Mouse (Mus musculus) CD4-positive helper T cell, adult 2 months (primary cell): ENCODE measurements at regions not wholly inside any gene's neighbourhood (a gene's known extent, or its start where the extent isn't known, plus 50 kb on each side); places are given as distances from the start of the nearest gene placed in this dataset.
"Not testable (repeated sequence)": the region's sequence is repeated elsewhere in the genome, so short reads cannot be mapped to it uniquely, and the experiment has no call there.

Experiments
- DNase-seq: peaks from one replicate; pipeline ENCODE4 v3.0.0-alpha.2; 2012; ENCODE audit warnings: low read depth, missing footprints, low spot score

DNA sequence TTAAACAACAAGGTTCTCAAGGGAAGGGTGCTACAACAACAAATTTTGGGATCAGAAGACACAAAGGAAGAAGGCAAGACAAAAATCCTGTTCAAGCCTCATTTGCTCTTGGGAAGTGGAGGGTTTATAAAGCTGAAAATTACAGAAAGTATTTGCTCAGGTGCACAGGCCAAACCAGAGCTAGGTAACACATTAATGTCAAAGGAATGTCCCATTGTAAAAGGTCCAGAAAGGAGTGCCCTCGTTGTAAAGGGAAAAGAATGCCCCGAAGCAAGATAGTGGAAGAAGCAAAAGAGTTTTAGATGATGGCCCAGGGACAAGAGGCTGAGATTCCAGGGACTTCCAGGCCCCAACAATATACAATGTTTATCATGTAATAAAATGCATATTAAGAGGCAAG is 317.3 kb downstream of the Car8 start:
- no peak for DNase-seq

DNA sequence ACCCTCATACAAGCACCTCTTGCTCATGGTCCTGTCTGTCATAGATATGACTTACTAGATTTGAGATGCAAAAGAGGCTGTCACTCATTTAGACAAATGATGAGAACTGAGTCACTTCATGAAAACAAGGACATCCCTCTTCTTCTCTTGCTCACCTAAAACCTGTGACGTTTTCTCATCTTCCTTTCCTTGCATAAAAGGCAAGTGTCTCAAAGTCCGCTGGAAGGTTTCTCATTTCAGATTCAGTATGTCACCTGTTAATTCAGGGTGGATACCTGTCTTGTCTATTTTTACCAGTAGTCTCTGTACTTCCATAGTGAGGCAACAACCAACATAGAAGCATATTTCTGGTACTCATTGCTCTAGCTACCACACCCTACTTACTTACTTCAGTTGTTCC is 325.6 kb downstream of the Car8 start:
- DNase-seq: peak; percentile 7

DNA sequence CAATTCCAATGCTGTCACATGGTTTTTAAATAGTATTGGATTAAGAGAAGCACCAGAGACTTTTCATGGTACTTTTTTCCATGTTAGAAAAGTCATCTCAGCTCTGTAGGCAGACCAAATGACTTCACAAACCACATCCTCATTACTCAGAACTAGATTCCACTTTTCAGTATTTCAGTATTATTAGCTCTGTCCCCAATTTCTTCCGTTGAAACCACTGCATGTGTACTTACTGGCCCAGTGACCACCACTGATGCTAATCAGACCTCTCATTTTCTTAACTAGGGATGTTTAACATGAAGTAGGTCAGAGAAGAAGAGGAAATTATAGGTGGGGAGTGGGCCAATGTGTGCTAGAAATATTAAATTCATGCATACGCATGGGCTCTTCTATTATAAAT is 326.2 kb downstream of the Car8 start:
- DNase-seq: peak; percentile 26

DNA sequence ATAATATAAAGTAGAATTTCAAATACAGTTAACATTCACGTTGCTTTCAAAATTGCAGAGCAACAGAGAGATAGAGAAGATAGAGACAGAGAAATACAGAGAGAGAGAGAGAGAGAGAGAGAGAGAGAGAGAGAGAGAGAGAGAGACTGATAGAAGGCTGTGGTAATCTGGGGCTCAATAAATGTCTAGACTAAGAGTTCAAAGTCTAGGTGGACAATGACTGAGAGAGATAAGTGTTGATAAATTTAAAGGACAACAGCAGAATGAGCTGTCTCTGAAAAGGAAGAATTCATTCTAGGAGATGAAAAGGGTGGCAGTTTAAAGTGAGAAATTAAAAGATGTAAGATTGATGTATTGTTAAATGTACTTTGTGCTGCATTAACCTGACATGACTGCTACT is 335.7 kb downstream of the Car8 start:
- no peak for DNase-seq

DNA sequence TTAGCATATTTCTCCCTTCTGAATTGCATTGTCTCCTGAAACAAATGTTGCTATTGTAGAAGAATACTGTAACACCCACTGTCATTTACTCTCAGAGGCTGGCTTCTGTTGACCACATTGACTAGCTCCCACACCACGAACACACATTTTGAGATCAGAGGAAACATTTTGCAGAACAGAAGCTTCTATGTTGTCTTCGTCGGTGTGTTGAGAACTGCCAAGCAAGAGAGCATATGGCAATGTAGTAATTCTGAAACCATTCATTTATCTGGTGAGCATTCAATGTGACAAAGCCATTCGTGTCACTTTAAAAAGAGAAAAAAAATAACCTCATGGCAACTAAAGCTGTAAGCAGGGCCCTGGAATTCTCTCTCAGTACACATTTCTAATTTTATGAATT is 343.9 kb downstream of the Car8 start:
- no peak for DNase-seq

DNA sequence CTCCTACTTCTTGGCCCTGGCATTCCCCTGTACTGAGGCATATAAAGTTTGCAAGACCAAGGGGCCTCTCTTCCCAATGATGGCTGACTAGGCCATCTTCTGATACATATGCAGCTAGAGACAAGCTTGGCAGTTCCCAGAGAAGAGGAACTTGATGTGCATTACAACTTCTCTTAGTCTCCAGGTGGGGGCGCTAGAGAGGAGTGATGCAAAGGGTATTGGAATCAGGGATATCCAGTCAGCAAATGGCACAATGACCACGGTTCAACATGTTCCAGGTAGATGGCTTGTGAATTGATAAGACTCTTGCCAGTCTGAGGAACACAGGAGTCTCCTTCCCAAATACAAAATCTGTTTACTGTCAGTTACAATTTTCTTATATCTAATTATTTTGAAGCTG is 347.7 kb downstream of the Car8 start:
- DNase-seq: peak; percentile 9

DNA sequence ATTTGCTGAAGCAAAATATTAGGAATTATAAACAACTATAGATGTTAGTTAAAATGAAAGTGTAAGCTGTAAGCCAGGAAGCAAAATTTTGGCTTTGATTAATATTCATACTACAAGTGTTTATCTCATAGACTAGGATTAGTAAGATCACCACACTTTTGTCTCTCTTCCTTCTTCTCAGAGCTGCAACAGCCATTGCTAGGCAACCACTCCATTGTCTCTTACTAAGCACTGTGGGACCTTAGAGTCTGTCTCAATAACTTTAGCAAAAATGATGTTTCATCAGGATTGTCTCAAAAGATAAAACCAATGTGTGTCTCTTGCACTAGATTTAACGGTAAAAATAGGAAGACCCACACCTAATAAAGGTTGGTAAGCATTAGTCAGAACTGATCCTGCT is 384.3 kb downstream of the Car8 start:
- no peak for DNase-seq

DNA sequence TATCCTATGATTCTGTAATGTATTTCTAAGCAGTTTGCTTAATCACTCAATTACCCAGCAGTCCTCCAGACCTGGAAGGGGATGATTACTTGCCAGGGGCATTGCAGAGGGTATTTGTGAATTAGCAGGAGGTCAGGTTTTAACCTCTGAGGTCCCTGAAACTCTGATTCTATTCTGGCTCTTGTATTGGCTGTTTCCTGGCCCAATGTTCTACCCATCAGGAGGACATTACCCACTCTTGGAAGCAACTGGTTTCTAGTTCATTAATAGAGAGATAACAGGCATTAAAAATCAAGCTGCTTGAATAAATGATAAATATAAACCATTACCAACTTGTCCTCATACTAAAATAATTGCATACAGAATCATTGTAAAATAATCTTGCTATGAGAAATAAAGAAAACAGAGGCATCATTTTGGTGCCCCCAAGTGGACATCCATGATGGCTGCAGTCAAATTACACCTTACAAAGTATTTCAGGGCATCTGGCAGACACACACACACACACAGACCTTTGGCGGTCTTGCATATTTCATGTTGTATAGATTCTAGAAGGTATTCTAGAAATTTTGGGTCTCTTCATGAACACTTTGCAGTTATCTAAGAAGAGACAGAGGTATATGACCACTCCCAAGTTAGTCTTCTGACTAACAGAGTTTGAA is 385.6 kb downstream of the Car8 start:
- peak; percentile 50 for DNase-seq

DNA sequence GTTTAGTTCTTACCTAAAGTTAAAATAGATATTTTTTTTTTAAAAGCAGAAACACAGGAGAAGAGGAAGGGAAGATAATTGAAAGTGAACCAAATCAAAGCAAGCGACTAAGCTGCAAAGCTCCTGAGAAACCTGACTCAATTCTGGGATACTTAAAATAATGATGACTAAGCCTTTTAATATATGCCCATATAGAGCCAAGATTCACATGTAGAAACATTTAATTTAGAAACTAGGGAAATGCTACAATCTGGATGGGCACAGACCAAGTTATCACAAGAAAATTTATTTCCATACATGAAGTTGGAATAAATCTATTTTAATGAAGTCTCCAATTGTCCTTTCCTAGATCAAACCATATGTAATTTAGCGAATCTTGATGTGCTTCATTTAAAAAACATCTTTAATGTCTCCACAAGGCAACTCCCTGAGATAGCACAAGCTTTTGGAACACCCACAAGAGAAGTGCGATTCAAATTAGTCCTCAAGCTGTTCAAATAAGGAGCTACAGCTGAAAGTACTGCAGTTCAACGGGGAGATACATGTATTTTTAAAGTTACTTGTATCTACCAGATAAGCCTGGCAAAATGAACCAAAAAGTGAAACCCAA is 386.7 kb downstream of the Car8 start:
- no peak for DNase-seq

DNA sequence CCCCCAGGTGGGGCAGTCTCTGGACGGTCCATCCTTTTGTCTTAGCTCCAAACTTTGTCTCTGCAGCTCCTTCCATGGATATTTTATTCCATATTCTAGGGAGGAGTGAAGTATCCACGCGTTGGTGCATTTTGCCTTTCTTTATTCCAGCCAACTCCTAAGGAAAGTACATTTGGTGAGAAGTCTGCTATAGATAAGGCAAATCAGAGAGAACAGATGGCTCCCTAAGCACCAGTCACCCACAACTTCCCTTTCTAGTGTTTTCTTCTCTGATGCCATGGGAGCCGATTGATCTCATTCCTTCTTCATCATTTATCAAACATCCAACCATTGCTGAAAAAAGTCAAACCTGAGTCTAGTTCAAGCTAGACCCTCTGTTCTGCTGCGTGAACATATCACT is 391.4 kb downstream of the Car8 start:
- no peak for DNase-seq

DNA sequence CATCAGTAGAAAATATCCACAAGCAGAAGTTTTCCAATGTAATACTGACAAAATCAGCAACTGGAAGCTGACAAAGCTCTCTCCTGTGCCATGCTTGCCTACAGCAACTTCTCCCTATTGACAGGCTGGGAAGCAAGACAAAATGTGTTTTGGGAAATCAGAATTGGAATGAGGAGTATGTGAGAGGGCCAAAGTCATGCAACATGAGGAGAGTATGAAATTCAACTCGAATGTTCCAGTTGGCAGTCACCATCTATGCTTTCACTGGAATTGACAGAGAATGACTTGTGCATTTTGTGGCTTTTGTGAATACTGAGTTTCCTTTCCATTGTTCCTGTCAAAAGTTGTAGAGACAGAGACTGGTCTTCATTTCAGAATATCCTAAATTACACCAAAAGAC is 409.7 kb downstream of the Car8 start:
- DNase-seq: no peak

DNA sequence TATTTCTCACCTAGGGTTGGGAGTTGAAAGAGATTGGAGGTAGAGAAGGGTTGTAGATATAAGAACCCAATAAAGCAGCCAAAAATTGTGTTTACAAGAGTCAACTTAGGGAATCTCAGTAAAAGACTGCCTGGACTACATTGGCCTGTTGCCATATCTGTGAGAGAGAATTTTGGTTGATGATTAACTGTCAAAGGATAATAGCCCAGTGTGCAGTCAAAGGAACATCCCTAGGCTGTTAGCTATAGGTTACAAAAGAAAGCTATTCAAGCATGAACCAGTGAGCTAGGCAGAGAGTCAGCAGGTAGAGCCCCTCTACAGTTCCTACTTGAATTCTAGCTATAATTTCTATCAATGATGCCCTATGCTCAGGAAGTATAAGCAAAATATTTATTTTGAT is 419.0 kb downstream of the Car8 start:
- DNase-seq: no peak

DNA sequence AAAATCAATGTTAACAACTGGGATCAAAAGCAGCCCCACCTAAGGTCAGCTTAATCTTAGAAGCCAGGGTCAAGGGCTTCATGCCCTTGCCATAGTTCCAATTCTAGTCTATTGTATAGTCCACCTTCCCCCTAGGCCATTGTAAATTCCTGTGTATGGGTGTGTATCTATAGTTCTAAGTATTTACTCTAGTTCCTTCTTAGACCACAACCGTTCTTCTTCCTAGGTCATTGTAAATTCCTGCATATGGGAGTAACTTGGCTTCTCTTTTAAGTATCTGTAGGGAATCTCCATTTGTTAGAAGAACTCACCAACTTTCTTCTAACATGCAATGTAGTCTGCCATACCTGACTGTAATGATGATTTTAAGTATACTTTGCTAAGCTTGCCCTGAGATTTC is 461.1 kb downstream of the Car8 start:
- not testable (repeated sequence) for DNase-seq

DNA sequence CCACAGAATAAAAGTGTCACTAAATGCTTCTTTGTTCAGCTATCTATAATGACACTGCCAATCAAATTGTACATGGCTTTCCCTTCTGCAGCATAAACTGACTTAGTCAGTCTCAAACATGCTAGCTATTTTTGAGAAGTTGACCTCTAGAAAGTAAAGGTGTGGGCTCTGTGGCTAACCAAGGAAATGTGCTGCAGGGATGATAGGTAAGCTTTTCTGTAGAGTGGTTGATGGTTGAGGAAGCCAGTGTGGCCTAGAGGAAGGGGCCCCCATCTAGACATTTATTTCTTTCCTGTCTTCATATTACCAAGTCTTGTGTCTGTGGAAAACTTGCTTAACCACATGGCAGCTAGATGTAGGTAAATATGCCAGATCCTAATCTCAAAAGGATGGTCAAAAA is 483.4 kb downstream of the Car8 start:
- DNase-seq: peak; percentile 35

DNA sequence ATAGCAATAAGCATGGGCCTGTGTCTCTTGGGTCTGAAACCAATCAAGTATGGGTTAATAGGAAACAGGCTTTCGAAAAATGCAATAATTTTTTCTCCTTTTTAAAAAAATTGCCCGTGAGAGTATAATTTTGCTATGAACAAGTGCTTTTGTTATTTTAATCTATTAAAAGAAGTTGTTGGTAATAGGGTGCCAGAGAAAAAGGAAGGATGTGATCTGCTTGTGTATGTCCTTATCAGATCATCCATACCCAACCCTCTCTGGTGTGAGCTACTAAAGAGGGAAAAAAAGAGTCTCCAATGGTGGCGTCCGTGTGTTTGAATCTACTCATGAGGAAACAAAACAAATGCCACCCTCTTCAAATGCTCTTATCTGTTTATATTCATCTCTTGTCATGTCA is 484.9 kb downstream of the Car8 start:
- DNase-seq: no peak

DNA sequence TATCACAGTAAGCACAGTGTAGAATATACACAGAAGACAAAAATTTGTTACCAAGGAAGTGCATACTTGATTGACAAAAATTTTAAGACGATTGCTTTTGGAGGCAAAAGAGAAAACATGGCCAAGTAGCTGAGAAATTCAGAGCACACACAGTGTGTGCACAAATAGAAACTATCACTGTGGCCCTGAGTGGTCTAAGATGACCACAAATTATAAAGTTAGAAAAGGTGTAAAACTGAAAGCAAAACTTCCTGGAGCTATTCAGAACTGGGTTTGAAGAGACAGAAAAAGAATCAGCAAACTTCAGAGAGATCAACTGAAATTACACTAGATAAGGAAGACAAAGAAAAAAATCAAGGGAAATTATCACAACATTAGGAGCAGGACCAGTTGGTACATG is 487.6 kb downstream of the Car8 start:
- DNase-seq: no peak

DNA sequence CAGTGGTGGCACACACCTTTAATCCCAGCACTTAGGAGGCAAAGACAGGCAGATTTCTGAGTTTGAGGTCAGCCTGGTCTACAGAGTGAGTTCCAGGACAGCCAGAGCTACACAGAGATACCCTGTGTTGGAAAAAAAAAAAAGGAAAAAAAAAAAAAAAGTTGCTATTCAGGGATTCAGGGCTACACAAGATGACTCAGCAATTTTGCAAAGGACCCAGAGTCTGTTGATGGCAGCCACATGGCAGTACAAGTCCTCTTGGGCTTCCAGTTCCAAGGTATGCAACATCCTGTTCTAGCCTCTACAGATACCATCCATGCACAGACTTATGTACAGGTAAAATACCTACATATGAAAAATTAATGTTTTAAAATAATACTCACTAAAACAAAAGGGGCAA is 515.9 kb downstream of the Car8 start:
- DNase-seq: no peak

DNA sequence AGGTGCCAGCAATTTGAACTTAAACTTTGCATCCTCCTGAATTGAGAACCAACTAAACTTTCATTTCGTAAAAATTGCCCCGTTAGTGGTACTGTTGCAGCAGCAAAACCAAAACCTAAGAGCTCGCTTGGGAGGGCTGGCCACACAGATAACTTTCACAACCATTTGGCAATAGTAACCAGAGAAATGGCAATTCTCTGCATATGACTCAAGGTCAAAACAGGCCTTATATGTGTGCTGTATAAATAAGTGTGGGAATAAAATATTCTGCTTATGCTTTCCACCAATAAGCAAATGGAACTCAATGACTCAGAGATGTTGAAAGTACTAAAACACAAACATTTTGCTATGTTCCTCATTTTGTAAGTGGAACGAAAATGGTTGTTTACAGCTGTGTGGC is 550.3 kb downstream of the Car8 start:
- no peak for DNase-seq

DNA sequence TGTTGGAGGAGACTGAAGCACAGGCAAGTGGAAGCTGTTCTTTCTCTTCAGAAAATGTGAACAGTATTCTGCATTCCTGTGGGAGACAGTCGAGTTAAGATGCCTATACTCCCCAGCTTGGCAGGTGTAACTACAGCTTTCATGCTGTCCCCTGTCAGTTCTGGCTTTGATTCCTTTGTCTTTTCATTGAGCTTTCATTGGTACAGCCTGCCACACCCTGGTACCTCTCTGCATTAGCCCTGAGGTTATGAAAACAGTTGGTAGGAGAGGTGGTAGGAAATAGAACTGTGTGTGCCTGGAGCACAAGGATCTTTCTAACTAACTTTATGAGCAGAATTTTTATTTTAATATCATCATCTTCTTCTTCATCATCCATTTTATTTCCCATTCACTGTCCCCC is 551.6 kb downstream of the Car8 start:
- DNase-seq: peak; percentile 33

DNA sequence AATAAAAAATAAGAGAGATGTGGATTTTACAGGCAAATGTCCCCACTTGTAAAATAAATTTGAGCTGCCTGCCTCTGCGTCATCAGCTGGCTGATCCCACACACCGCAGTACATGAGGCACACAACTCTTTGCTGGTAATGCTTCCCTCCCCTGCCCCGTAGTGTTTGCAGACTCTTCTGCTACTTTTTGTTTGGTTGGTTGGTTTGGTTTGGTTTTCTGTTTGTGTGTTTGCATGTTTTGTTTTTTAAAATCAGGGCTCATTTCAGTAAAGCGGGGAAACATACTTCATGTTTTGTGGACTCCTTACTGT is 568.1 kb downstream of the Car8 start:
- DNase-seq: no peak

DNA sequence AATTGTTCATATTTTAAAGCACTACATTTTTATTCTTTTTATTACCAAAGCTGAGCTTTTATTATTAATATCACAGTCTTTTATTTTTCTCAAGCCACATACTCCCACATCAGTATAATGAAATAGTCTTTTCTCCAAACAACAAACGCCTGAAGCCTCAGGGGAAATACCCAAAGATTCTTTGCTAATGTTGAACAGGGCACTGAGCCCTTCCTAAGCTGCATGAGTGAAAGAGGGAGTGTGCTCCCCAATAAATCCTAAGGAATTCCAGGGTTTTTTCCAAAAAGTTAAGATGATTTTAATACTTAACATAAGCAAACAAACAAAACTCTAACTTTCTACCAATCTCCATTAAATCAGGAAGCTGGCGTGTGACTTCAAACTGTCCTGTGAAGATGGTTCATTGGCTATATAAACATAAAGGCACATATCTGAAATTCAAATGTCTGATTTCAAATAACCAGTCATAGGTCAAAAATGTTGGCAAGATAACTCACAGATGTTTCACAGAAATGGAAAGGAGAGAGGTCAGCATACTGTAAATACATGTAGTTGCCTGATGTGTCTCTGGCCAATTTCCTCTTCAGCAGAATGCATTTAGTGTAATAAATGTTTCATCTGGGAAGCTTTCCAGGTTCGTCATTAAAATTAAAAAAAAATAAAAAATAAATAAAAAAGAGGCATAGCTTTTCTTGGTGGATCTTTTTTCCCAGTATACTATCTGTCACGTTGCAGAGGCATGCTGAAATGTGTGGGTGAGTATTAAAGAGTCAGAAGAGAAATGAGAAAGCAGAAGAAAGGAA is 568.6 kb downstream of the Car8 start:
- DNase-seq: no peak

DNA sequence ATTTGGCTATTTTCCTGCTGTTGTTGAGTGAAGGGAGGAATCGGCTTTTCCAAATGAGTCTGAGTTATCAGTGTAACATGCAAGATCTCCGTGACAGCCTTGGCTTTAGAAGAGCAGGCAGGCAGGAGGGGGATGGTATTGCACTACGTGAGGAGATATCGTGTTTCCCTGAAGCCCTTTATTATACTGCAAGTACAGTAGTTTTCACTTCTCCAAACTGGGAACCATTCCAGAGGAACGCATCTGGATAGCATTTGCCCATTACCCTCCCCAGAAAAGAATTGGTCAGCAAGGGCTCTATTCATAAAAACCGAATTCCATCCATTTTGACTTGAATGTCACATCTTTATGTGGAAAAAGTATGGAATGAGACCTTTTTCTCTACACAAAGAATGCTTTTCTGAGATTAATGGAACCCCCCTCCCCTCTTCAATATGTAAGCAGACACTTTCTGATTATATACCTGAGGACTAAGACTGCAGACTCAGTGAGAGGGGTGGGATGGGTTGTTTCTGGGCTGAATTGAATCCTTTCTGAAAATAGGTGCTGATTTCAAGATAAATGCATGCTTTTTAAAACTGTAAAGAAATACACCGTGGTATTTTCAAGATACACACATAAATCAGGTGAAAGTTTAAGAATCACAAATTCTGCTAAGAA is 571.8 kb downstream of the Car8 start:
- no peak for DNase-seq
